Mouse (Mus musculus) bone marrow, adult 2 months (tissue): Measurements from ENCODE around the gene Mpst.

Source experiments
- CTCF ChIP-seq: fragments of 200-500 bp; IDR thresholded peaks from 2 replicates; pipeline ENCODE4 v1.5.1; 2011; ENCODE audit warnings: low read length, control low read depth; ENCODE audit not compliant: control insufficient read depth, insufficient read depth
- POLR2A ChIP-seq: fragments of 200-500 bp; IDR thresholded peaks from 2 replicates; pipeline ENCODE4 v1.6.1; 2011; ENCODE audit warnings: low read depth, mild to moderate bottlenecking, control low read depth, low read length, borderline replicate concordance; ENCODE audit not compliant: control insufficient read depth

DNA sequence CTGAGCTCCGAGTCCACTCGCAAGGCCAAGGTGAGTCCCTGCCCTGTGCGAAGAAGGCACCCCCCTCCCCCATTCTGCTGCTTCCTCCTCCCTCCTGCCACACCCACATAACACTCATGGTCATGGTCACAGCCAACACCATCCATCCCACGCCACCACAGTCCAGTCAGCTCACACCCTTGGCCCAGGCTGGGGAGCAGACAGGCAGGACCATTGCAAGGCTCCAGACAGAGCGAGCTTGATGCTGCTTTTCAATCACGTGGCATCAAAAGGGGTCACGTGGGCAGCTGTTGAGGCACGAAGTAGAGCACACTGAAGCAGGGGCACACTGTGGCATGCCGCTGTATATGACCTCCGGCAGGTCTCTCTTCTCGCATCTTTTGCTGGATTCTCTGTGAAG lies 29.5 kb downstream of the Mpst start:
- TF ChIP-seq CTCF = no peak
- no peak for TF ChIP-seq POLR2A
